Mouse (Mus musculus) cortical plate, adult 2 months (tissue): ENCODE measurements around the gene Srpx.

Experiments used
- CTCF ChIP-seq: fragments of 200-500 bp; IDR thresholded peaks from 2 replicates; pipeline ENCODE4 v1.5.1; 2011; ENCODE audit warnings: mild to moderate bottlenecking, control low read depth, low read length; ENCODE audit not compliant: insufficient read depth; ENCODE audit errors: extremely low read depth
- POLR2A ChIP-seq: fragments of 200-500 bp; IDR thresholded peaks from 2 replicates; pipeline ENCODE4 v1.6.1; 2011; ENCODE audit warnings: mild to moderate bottlenecking, low read length, control low read depth; ENCODE audit not compliant: insufficient read depth; ENCODE audit errors: extremely low read depth

- TF ChIP-seq CTCF: no peak
- TF ChIP-seq POLR2A: no peak
These were observed 9.0 kb downstream of the Srpx start for GRCm38 (mm10) chrX:10108558-10108957.
